Mouse (Mus musculus) right cerebral cortex, postnatal 25 days (tissue): ENCODE measurements around the gene Gm28079.
"Not testable (repeated sequence)": the region's sequence is repeated elsewhere in the genome, so short reads cannot be mapped to it uniquely, and the experiment has no call there.

Experiments
- DNase-seq: peaks from one replicate; pipeline ENCODE4 v3.0.0; 2022

The Gm28079 gene

DNA sequence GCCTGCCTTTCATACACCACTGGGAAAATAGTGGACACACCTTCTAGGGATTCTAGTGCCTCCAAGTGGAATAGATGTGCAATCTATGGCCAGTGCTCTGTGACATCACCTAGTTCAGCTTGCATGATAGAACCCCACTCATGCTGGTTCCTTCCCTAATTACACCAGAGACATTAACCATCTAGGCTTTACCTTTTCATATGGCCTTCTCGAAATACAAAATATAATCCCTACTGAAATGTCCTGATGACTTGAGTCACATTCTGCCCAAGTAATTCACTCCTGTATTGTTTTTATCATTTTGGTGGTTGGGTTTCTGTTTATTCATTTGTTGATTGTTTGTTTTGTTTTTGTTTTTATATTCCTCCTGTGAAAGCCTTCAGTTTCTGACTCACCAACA lies at the start of gene Gm28079:
Gm28079 (minus strand) TSS at position 101 of the 400 bp plus-strand sequence.
- not testable (repeated sequence) for DNase-seq
